Mouse (Mus musculus) heart, embryonic 11.5 days (tissue): ENCODE data around the gene Nfkbie. TPM values are rescaled to one million over a fixed set of nuclear protein-coding genes. Genes with fewer than 3 reads are reported as not detected.
A peak's percentile ranks its signal among the peaks of the same experiment; 100 is the strongest.

Experiments used
- ATAC-seq: fragments of 200-750 bp; cut with Nextera tagmentation; replicated peaks from 2 replicates; pipeline ENCODE4 v1.8.0; 2017; ENCODE audit warnings: moderate library complexity; ENCODE audit not compliant: insufficient number of reproducible peaks, low FRiP score, low TSS enrichment
- H3K27ac ChIP-seq: fragments of 300-500 bp; sonication (generic); 2 replicates; pipeline ENCODE4 v1.5.1; 2014; ENCODE audit warnings: mild to moderate bottlenecking, low read depth, low read length
- H3K27me3 ChIP-seq: fragments of 300-500 bp; sonication (generic); 2 replicates; pipeline ENCODE4 v1.6.1; 2014; ENCODE audit warnings: mild to moderate bottlenecking, low read length, mixed read lengths; ENCODE audit not compliant: control insufficient read depth, insufficient read depth
- H3K36me3 ChIP-seq: fragments of 300-500 bp; sonication (generic); 2 replicates; pipeline ENCODE4 v1.6.1; 2014; ENCODE audit warnings: mild to moderate bottlenecking, low read length, moderate library complexity, mixed read lengths; ENCODE audit not compliant: control insufficient read depth, insufficient read depth
- H3K4me1 ChIP-seq: fragments of 300-500 bp; sonication (generic); 2 replicates; pipeline ENCODE4 v1.6.1; 2014; ENCODE audit warnings: low read length; ENCODE audit not compliant: control insufficient read depth, insufficient read depth
- H3K4me2 ChIP-seq: fragments of 300-500 bp; sonication (generic); 2 replicates; pipeline ENCODE4 v1.6.1; 2014; ENCODE audit warnings: mild to moderate bottlenecking, moderate library complexity
- H3K4me3 ChIP-seq: fragments of 300-500 bp; sonication (generic); 2 replicates; pipeline ENCODE4 v1.5.1; 2014; ENCODE audit warnings: low read depth, low read length
- H3K9ac ChIP-seq: fragments of 300-500 bp; sonication (generic); 2 replicates; pipeline ENCODE4 v1.6.1; 2014; ENCODE audit warnings: mild to moderate bottlenecking, low read depth, low read length, moderate library complexity
- H3K9me3 ChIP-seq: fragments of 300-500 bp; sonication (generic); replicated peaks from 2 replicates; pipeline ENCODE4 v1.6.1; 2016; ENCODE audit warnings: low read length; ENCODE audit not compliant: control insufficient read depth
- WGBS: fragments of 180-500 bp; shearing (Covaris S2); extraction: QIAGEN DNeasy Blood & Tissue Kit; methylation state at CpG from one replicate; pipeline ENCODE4 v1.1.7; 2014; ENCODE audit not compliant: insufficient replicate concordance; 5-methylcytosine and 5-hydroxymethylcytosine counted together
- polyA plus RNA-seq: library from polyadenylated mRNA; unstranded; fragments of >200 nt; fragmentation: Nextera tagmentation; extraction: Ambion mirVana; gene quantifications from 2 replicates; pipeline ENCODE4 v1.2.1, GENCODE M21; 2014

Nfkbie gene
- polyA plus RNA-seq, 1 experiment from 2014 or later = 2.4 TPM

- Histone ChIP-seq H3K4me2 (no peak overlapping the region), H3K4me1 (peaks cover 11% of the 10 kb centered on the region), H3K36me3 (no peaks in the 10 kb centered on the region), H3K9me3 (no peaks in the 10 kb centered on the region), H3K9ac (no peak overlapping the region), H3K27me3 (peaks cover 42% of the 10 kb centered on the region), H3K27ac (no peak overlapping the region), H3K4me3 (no peak overlapping the region)
- 64% methylated on average over 7 of the region's 7 CpGs for WGBS
- ATAC-seq = no peak
These were observed 4.2 kb upstream of the Nfkbie start for GRCm38 (mm10) chr17:45551249-45551796.

GRCm38 (mm10) chr17:45551816-45552451, 3.6 kb upstream of the Nfkbie start:
- H3K9me3 ChIP-seq = no peaks in the 10 kb centered on the region
- peaks cover 42% of the 10 kb centered on the region for H3K27me3 ChIP-seq
- H3K36me3 ChIP-seq = no peaks in the 10 kb centered on the region
- peaks cover 12% of the 10 kb centered on the region for H3K4me1 ChIP-seq
- peak overlapping the region; percentile 30; the same call in 1 of the 2 replicates for H3K4me2 ChIP-seq
- 3% methylated on average over 8 of the region's 8 CpGs for WGBS
- ATAC-seq = no peak
- H3K9ac ChIP-seq = no peak overlapping the region
- H3K4me3 ChIP-seq = no peak overlapping the region
- H3K27ac ChIP-seq = no peak overlapping the region

- Histone ChIP-seq H3K9me3 (no peaks in the 10 kb centered on the region), H3K36me3 (no peaks in the 10 kb centered on the region), H3K27ac (no peak overlapping the region), H3K9ac (no peak overlapping the region), H3K4me2 (no peak overlapping the region), H3K4me1 (peaks cover 12% of the 10 kb centered on the region), H3K27me3 (peaks cover 39% of the 10 kb centered on the region), H3K4me3 (no peak overlapping the region)
- no peak for ATAC-seq
- 65% methylated on average over 3 of the region's 3 CpGs for WGBS
These were observed 2.4 kb upstream of the Nfkbie start for GRCm38 (mm10) chr17:45553065-45553464.

- WGBS = 40% methylated on average over 1 of the region's 1 CpGs
- no peak overlapping the region for H3K9ac ChIP-seq
- H3K4me2 ChIP-seq = no peak overlapping the region
- no peak for ATAC-seq
- H3K4me3 ChIP-seq = no peak overlapping the region
- no peaks in the 10 kb centered on the region for H3K36me3 ChIP-seq
- no peaks in the 10 kb centered on the region for H3K9me3 ChIP-seq
- H3K27ac ChIP-seq = no peak overlapping the region
- H3K27me3 ChIP-seq = peaks cover 25% of the 10 kb centered on the region
- H3K4me1 ChIP-seq = peaks cover 9% of the 10 kb centered on the region; the same call in 1 of the 2 replicates
These were observed 1.1 kb upstream of the Nfkbie start for GRCm38 (mm10) chr17:45554420-45554819.

GRCm38 (mm10) chr17:45556107-45556489, 595 bp downstream of the Nfkbie start:
- peaks cover 6% of the 10 kb centered on the region; the same call in 1 of the 2 replicates for H3K4me1 ChIP-seq
- H3K4me3 ChIP-seq = peak overlapping the region; percentile 60
- 2% methylated on average over 14 of the region's 14 CpGs for WGBS
- no peak for ATAC-seq
- peak overlapping the region; percentile 94 for H3K4me2 ChIP-seq
- no peaks in the 10 kb centered on the region for H3K36me3 ChIP-seq
- H3K9me3 ChIP-seq = no peaks in the 10 kb centered on the region
- peak overlapping the region; percentile 65 for H3K9ac ChIP-seq
- peaks cover 22% of the 10 kb centered on the region for H3K27me3 ChIP-seq
- H3K27ac ChIP-seq = no peak overlapping the region

- H3K4me1 ChIP-seq = peaks cover 6% of the 10 kb centered on the region; the same call in 1 of the 2 replicates
- H3K4me3 ChIP-seq = peak overlapping the region; percentile 60
- H3K27ac ChIP-seq = no peak overlapping the region
- ATAC-seq = no peak
- H3K36me3 ChIP-seq = no peaks in the 10 kb centered on the region
- H3K9ac ChIP-seq = no peak overlapping the region
- peaks cover 22% of the 10 kb centered on the region for H3K27me3 ChIP-seq
- H3K9me3 ChIP-seq = no peaks in the 10 kb centered on the region
- peak overlapping the region; percentile 94 for H3K4me2 ChIP-seq
- 71% methylated on average over 3 of the region's 3 CpGs for WGBS
These were observed 1.2 kb downstream of the Nfkbie start for GRCm38 (mm10) chr17:45556514-45557245.

- Histone ChIP-seq H3K27ac (no peak overlapping the region), H3K27me3 (peaks cover 22% of the 10 kb centered on the region), H3K36me3 (no peaks in the 10 kb centered on the region), H3K4me1 (0 out of 2 replicates have a peak, but pooled peaks cover 3% of the 10 kb centered on the region), H3K4me2 (peak overlapping the region; percentile 20; the same call in 1 of the 2 replicates), H3K4me3 (no peak overlapping the region), H3K9me3 (no peaks in the 10 kb centered on the region), H3K9ac (no peak overlapping the region)
- 71% methylated on average over 7 of the region's 7 CpGs for WGBS
- no peak for ATAC-seq
These were observed 1.8 kb downstream of the Nfkbie start for GRCm38 (mm10) chr17:45557246-45557824.

GRCm38 (mm10) chr17:45557998-45558862, 2.7 kb downstream of the Nfkbie start:
- H3K36me3 ChIP-seq = no peaks in the 10 kb centered on the region
- 55% methylated on average over 16 of the region's 16 CpGs for WGBS
- H3K4me2 ChIP-seq = peak overlapping the region; percentile 5; the same call in 1 of the 2 replicates
- ATAC-seq = no peak
- no peak overlapping the region for H3K9ac ChIP-seq
- H3K4me3 ChIP-seq = no peak overlapping the region
- H3K27ac ChIP-seq = no peak overlapping the region
- 0 out of 2 replicates have a peak, but pooled peaks cover 3% of the 10 kb centered on the region for H3K4me1 ChIP-seq
- no peaks in the 10 kb centered on the region for H3K9me3 ChIP-seq
- peaks cover 19% of the 10 kb centered on the region for H3K27me3 ChIP-seq
